Mouse (Mus musculus): ENCODE data around the gene Gna11.

Gna11 gene

DNA sequence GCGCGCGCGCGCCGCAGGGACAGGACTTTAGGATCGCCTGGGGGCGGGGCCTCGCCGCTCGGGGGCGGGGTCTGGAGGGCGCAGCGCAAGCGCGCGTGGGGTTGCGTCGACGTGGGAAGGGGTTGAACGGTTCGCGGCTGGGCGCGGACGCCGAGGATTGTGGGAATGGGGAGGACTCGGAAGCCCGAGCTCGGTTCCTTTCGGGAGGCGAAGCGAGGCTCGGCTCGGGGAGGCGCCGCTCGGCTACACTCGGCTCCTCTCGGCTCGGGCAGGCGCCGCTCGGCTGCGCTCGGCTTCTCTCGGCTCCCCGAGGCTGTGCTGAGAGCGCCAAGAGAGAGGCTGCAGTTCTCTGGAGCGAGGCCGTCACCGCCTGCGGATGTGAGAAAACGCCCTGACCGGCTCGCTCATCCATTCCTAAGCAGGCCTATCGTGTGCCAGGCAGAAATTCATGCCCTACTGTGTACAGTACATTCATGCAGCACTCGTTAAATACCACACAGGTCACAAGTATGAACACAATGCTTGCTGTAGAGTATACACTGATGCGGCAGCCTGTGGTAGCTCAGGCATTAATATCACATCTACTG is at the start of gene Gna11:
TSS of gene Gna11 (minus strand) at position 30 of the 587 bp plus-strand sequence.
- peak; percentile 99 for DNase-seq

GRCm38 (mm10) chr10:81593935-81594334 is 48.9 kb upstream of the Gna11 start:
- DNase-seq: no peak

- no peak for DNase-seq
Observed at GRCm38 (mm10) chr10:81593223-81593622, 48.2 kb upstream of the Gna11 start.

- no peak for DNase-seq
Observed at GRCm38 (mm10) chr10:81592631-81593030, 47.6 kb upstream of the Gna11 start.

- no peak for DNase-seq
Observed at GRCm38 (mm10) chr10:81591846-81592245, 46.9 kb upstream of the Gna11 start.

DNA sequence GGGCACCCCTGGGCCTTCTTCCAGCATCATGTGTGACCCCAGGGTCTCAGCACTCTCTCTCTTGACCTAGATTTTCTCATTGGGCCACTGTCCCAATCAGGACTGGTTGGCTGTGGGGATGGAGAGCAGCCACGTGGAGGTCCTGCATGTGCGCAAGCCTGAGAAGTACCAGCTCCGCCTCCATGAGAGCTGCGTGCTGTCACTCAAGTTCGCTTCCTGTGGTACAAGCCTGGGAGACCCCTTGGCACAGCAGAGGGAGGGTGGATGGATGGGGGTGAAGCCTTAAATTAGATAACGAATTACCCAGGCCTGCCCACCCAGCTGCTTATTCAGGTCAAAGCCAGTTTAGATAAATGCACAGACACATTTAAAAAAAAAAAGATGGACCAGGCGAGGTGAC is 43.7 kb upstream of the Gna11 start:
- no peak for DNase-seq

- DNase-seq: no peak
Observed at GRCm38 (mm10) chr10:81583347-81583746, 38.4 kb upstream of the Gna11 start.

DNA sequence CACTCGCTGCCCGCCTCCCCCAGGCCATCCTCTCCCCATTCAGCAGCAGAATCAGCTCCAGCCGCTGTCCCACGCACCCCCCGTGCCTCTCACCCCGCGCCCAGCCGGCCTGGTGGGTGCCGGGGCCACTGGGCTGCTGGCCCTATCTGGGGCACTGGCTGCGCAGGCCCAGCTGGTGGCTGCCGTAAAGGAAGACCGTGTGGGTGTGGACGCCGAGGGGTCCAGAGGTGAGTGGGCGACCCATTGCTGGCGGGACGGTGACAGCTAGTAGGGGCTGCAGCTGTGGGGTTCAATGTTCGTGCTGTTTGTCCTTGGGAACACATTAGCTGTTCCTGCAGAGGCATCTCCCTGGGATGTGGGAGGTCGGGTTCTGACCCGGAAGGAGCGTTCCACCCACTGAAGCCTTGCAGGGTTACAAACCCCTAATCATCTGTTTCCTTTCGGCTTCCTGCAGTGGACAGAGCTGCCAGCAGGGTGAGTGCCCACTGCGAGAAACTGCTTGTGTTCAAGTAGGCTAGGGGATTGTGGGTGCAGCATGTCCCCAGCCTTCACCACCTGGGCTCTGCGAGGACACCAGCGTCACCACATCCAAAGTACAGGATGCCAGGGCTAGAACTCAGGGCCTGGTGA is 35.6 kb upstream of the Gna11 start:
- no peak for DNase-seq

DNA sequence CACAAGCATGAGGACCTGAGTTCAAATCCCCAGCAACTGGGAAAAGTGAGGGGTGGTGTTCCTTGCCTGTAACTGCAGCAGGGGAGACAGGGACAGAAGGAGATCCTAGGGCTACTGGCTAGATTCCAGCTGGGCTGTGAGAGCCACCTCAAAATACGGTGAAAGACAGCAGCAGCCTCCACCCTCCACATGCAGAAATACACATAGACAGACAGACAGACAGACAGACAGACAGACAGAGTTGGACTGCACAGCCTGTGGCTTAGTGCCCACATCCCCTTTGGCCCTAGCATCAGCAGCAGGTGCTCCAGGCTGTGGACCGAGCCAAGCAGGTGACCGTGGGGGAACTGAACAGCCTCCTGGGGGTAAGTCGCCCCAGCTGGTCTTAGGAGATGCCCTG is 35.0 kb upstream of the Gna11 start:
- no peak for DNase-seq

- no peak for DNase-seq
Observed at GRCm38 (mm10) chr10:81575695-81576094, 30.7 kb upstream of the Gna11 start.

DNA sequence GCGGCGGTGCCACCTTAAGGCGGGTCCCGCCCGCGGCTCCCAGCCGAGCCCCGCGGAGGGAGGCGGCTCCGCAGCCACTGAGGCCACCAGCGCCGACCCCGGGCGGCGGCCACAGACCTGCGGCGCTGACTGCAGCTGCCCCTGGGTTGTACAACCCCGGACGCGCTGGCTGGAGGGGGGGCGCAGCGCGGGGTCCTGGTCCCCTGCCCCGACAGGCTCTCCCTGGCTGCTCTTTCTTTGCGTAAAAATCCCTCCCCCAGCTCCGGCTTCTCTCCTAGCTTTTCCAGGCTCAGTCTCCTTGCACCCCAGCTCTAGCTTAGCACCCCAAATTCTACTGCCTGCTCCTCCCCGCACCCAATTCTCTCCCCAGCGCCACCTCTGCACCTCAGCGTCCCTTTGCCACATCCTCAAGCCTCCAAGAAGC is 30.2 kb upstream of the Gna11 start:
- no peak for DNase-seq

DNA sequence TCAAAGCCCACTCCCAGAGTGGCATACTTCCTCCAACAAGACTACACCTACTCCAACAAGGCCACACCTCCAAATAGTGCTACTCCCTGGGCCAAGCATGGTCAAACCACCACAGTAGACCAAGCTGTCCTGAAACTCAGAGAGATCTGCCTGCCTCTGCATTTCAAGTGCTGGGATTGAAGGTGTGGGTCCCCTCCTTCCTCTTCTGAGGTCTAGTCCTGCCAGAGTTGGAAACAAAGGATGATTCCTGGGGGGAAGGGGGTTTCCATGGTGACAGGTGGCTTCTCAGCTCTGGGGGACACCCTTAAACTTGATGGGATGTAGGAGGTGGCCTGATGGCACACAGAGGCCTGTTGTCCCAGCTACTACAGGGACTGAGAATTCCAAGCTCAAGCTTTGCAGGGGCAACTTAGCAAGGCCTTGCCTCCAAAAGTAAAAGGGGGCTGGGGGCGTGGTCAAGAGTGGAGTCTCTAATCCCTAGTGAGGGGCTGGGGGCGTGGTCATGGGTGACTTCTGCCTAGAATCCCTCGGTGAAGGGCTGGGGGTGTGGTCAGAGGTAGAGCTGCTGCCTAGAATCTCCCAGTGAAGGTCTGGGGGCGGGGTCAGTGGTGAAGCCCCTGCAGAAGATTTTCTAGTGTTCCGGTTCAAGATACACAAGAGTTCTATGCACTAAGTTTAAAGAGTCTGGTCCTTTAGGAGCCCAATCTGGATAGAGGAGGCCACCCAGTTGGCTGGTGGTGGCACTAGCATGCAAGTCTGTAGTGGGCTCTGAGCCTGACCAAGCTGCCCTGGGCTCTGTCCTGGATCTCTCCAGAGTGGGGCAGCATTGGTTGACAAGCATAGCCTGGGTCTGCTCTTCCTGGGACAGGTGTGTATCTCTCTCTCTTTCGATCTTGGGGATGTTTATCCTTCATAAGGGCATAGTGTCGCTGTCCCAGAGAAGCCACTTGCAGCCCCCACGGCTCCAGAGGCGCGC is 29.4 kb upstream of the Gna11 start, which contains the start of gene Tle2:
TSS of gene Tle2 (plus strand) at position 481 of the 976 bp plus-strand sequence.
- DNase-seq: no peak

DNA sequence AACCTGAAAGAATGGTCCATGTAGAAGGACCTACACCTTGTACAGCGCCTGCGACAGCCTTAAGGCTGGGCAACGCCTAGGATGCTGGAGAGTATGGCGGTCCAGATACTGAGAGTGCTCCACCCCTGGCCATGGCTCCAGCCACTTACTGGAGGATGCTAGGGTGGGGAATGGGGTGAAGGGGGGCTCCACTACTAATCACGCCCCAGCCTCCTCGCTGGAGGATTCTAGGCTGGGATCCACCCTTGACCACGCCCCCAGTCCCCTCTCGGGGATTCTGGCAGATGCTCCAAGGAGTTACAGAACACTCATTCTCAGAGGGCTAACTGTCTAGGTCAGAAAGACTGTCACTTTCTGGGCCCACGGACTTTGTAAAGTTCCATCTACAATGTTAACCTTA is 28.0 kb upstream of the Gna11 start:
- no peak for DNase-seq

- DNase-seq: no peak
Observed at GRCm38 (mm10) chr10:81572133-81572671, 27.2 kb upstream of the Gna11 start.

DNA sequence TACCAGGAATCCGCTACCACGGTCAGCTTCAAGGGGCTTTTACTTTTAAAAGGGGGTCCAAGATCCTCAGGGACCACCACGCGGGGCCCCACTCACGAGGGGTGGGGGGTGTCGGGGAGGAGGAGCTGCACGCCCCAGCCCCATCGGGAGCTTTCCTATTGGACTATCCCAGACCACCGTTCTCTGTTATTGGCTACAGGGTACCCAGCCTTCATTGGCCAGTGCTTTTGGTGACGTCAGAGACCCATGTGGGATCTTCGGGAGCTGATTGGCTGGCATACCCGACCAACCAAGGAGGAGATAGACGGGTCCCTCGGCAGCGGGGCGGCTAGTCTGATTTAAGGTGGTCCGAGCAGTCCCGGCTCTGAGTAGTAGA is 26.5 kb upstream of the Gna11 start:
- peak; percentile 100 for DNase-seq

DNA sequence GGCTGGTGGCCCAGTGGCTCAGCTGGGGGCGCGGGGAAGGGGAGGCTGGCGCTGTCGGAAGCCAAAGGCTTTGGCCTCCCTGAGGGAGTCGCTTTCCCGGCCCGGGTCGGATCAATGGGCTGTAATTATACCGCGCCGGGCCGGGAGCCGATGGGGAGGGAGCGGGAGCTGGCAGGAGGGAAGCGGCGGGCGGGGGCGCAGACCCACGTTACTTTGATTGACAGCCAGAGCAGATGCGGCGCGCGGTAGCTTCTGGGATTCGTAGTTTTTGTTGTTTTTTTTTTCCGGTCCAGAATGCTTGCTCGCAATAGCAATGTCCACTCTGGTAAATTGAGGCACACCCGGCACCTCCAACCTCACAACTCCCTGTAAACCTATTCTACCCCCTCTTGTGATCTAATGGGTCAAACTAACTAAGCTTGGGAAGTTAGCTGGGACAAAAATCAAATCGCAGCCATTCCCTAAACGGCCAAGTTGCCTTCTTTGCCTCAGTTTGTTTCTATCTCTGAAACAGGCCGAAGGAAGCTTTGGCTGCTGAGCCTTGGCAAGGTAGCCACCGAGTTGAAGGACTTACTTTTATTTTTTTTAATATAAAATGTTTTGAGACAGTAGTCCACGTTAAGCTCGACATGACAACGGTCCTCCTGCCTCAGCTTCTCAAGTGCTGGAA is 26.0 kb upstream of the Gna11 start:
- peak; percentile 96 for DNase-seq

GRCm38 (mm10) chr10:81570238-81570800 is 25.3 kb upstream of the Gna11 start:
- no peak for DNase-seq

DNA sequence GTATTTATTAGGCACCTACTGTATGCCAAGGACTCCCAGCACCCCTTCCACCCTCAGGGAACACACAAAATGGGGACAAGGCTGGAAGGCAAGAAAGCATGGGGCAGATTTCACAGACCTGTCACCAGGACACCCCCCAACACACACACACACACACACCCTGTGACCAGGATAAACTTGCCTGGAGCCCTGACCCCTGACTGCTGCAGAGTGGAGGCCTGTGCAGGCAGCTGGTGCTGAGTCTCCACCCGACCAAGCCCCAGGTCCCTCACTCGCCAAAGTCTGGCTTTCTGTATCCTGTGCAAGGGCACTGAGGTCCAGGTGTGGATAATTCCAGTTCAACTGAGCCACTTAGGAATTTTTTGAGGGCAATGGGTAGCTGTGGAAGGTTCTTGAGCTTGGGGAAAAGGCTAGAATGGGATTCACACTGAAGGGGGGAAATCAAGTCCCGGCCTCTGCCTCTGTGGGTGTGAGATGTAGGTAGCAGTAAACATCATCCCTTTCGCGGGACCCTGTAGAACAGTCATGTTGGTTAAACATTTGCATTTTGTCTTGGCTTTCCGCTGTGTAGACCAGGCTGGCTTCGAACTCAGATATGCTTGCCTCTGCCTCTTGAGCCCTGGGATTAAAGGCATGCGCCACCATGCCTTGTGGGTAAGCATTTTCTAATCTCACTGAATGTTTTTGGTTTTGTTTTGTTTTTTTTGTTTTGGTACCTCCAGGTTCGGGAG is 24.7 kb upstream of the Gna11 start:
- DNase-seq: no peak

- no peak for DNase-seq
Observed at GRCm38 (mm10) chr10:81568381-81569191, 23.6 kb upstream of the Gna11 start.

GRCm38 (mm10) chr10:81565257-81566228 is 20.6 kb upstream of the Gna11 start:
- DNase-seq: no peak
